Mouse (Mus musculus): ENCODE results near the gene Fndc10.

DNA sequence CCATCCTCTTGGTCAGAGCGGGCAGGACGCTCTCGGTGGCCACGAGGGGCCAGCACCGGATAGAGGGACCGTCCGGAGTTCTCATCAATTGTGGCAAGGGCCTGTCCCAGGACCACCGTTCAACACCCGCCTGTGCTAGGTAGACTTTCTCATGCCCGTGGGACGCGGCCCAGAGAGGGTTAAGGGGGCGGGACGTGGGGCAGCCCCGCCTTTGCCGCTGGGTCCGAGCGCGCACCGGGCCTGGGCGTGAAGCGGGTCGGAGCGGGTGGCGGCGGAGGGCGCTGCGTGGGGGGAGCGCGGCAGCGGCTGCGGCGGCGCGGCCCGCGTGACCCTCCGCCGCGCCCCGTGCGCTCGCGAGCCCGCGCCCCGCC, at the start of gene Fndc10:
- TF ChIP-seq CTCF (IDR thresholded peaks at IDR 0.05; ENCODE audit: low read depth, low read length) (no peak), TAL1 (conservative IDR thresholded peaks at IDR 0.05; ENCODE audit: low read depth, low read length) (no peak), GATA1 (IDR thresholded peaks at IDR 0.05; ENCODE audit: borderline replicate concordance, low read length) (no peak), POLR2AphosphoS5 (IDR thresholded peaks at IDR 0.05; ENCODE audit: insufficient replicate concordance, low read depth, low read length) (no peak)
